Mouse (Mus musculus) common myeloid progenitor, adult 5-6 weeks (primary cell): ENCODE measurements at regions not wholly inside any gene's neighbourhood (a gene's known extent, or its start where the extent isn't known, plus 50 kb on each side); places are given as distances from the start of the nearest gene placed in this dataset.

Experiments used
- ATAC-seq: replicated peaks from 2 replicates; pipeline ENCODE4 v1.8.0; 2016; ENCODE audit warnings: low read depth, mild to moderate bottlenecking, moderate TSS enrichment, inconsistent platforms; ENCODE audit not compliant: poor library complexity, severe bottlenecking

- no peak for ATAC-seq
Measured at GRCm38 (mm10) chr8:9152313-9152925, 462.1 kb upstream of the Arglu1 start.

- no peak for ATAC-seq
Measured at GRCm38 (mm10) chr8:9144362-9144761, 454.0 kb upstream of the Arglu1 start.

GRCm38 (mm10) chr8:9139781-9140180 lies 449.5 kb upstream of the Arglu1 start:
- no peak for ATAC-seq

- ATAC-seq, result no peak
Measured at GRCm38 (mm10) chr8:9139059-9139620, 448.8 kb upstream of the Arglu1 start.

GRCm38 (mm10) chr8:9133758-9134157 lies 443.4 kb upstream of the Arglu1 start:
- ATAC-seq, result no peak

GRCm38 (mm10) chr8:9132612-9133218 lies 442.4 kb upstream of the Arglu1 start:
- no peak for ATAC-seq

GRCm38 (mm10) chr8:9131249-9131648 lies 440.9 kb upstream of the Arglu1 start:
- no peak for ATAC-seq

- ATAC-seq, result no peak
Measured at GRCm38 (mm10) chr8:9124503-9124902, 434.2 kb upstream of the Arglu1 start.

GRCm38 (mm10) chr8:9117809-9118737 lies 427.8 kb upstream of the Arglu1 start:
- ATAC-seq, result no peak

- peak; percentile 42; the same call in 1 of the 2 replicates for ATAC-seq
Measured at GRCm38 (mm10) chr8:9095980-9096379, 405.7 kb upstream of the Arglu1 start.

GRCm38 (mm10) chr8:9094002-9094401 lies 403.7 kb upstream of the Arglu1 start:
- no peak for ATAC-seq

- ATAC-seq, result no peak
Measured at GRCm38 (mm10) chr8:9093356-9093755, 403.0 kb upstream of the Arglu1 start.

- ATAC-seq, result no peak
Measured at GRCm38 (mm10) chr8:9072724-9073123, 382.4 kb upstream of the Arglu1 start.

GRCm38 (mm10) chr8:9072286-9072685 lies 382.0 kb upstream of the Arglu1 start:
- ATAC-seq, result no peak

- ATAC-seq, result no peak
Measured at GRCm38 (mm10) chr8:9070953-9071352, 380.6 kb upstream of the Arglu1 start.

GRCm38 (mm10) chr8:9069845-9070244 lies 379.5 kb upstream of the Arglu1 start:
- no peak for ATAC-seq

GRCm38 (mm10) chr8:9067731-9068130 lies 377.4 kb upstream of the Arglu1 start:
- no peak for ATAC-seq

GRCm38 (mm10) chr8:9060166-9060565 lies 369.8 kb upstream of the Arglu1 start:
- ATAC-seq, result no peak

GRCm38 (mm10) chr8:9055416-9055819 lies 365.1 kb upstream of the Arglu1 start:
- no peak for ATAC-seq

GRCm38 (mm10) chr8:9054801-9055200 lies 364.5 kb upstream of the Arglu1 start:
- ATAC-seq, result no peak

GRCm38 (mm10) chr8:9051699-9052098 lies 361.4 kb upstream of the Arglu1 start:
- no peak for ATAC-seq
